Mouse (Mus musculus) layer of hippocampus, adult 2 months (tissue): Measurements from ENCODE around the gene Slc2a13. TPM values are rescaled to one million over a fixed set of nuclear protein-coding genes. Genes with fewer than 3 reads are reported as not detected.
A peak's percentile ranks its signal among the peaks of the same experiment; 100 is the strongest.

Experiments
- DNase-seq, 2 experiments: peaks; one replicate each; pipeline ENCODE4 v3.0.0; 2022; ENCODE audit warnings: low spot score in 2 of 2
- H3K27ac ChIP-seq: fragments of 200-600 bp; 2 replicates; pipeline ENCODE4 v1.8.1; 2022
- H3K4me3 ChIP-seq: fragments of 200-600 bp; 2 replicates; pipeline ENCODE4 v1.8.1; 2022; ENCODE audit warnings: mild to moderate bottlenecking
- CTCF ChIP-seq: fragments of 200-600 bp; conservative IDR thresholded peaks from 2 replicates; pipeline ENCODE4 v1.8.1; 2022; ENCODE audit warnings: antibody characterized with exemption, mild to moderate bottlenecking, moderate library complexity
- total RNA-seq, 2 experiments: library from RNA; stranded (reverse); gene quantifications; 2 replicates each; pipeline ENCODE4 v1.2.3; 2021

Gene Slc2a13
- total RNA-seq, 2 experiments from 2014 or later = 66.8 to 71.7 TPM

DNA sequence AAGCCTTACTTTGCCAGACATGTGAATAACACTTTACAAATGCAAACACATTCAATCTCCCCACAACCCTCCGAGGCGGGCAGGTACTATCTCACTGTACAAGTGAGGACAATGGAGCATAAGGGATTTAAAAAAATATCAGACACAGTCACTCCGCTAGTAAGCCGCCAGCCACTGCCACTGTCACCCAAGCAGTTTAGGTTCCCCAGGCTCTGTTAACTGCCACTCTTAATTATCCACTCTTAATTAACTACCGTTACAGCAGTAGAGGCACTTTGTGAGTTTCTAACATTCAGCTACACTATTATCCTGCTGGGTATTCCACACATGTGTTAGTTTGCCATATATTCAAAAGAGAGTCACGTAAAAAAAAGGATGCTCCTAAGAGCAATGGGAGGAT lies 11.3 kb downstream of the Slc2a13 start:
- H3K4me3 ChIP-seq = no peak overlapping the region
- no peak for TF ChIP-seq CTCF

GRCm38 (mm10) chr15:91555336-91555736 lies 17.7 kb downstream of the Slc2a13 start:
- no peak for TF ChIP-seq CTCF
- DNase-seq = no peak
- no peak overlapping the region for H3K27ac ChIP-seq
- H3K4me3 ChIP-seq = no peak overlapping the region

More for the DNA sequence above, 11.3 kb downstream of the Slc2a13 start:
- DNase-seq = no peak
- H3K27ac ChIP-seq = no peak overlapping the region

DNA sequence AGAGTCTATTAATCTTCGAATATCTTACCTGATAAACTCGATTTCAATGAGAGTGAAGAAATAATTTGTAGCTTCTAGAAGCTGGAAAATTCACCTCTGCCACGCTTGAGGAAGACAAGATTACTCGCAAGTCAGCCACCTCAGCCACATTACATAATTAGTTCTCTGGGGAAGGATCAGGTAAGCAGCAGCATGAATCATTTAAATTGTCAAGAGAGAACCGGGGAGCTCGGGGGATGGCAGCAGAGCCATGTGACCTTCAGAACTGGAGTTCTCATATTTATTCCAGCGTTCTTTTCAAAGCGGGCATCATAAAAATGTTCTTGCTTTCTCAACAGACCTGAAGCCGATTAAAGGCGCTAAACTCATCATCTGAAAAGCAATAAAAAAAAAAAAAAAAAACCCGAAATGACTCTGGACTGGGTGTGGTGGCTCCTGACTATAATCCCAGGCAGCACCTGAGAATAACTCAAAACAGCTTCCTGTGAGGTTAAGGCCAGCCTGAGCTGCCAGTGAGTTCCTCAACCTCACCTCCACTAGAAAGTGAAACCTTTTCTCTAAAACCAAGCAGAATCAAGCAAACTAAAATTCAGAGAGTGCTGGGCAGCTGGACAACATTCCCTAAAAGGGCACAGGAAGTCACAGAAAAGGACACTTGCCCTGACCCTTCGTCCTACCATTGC lies 24.3 kb downstream of the Slc2a13 start:
- DNase-seq = no peak
- H3K4me3 ChIP-seq = no peak overlapping the region

DNA sequence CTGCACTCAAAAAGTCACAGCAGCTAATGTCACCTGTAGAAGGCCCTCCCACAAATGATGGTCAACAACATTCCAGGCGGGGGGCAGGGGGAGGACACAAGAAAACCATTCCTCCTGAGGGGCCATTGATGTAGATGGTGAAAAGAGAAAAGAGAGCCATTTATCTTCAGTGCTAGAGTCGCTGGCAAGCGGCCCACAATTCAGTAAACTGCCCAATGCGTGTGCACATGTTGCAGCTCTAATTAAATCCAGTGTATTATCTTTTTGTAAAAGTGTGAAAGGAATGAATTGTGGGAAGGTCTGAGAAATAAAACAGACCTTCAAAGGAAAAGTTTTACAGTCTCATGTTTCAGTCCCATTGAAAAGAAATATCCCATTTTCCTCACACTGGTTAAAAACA lies 28.5 kb downstream of the Slc2a13 start:
- Histone ChIP-seq H3K4me3 (no peak overlapping the region), H3K27ac (no peak overlapping the region)
- no peak for DNase-seq
- TF ChIP-seq CTCF = no peak

More for the DNA sequence above, 24.3 kb downstream of the Slc2a13 start:
- no peak overlapping the region for H3K27ac ChIP-seq
- TF ChIP-seq CTCF = no peak

- no peak for DNase-seq
- Histone ChIP-seq H3K4me3 (no peak overlapping the region), H3K27ac (no peak overlapping the region)
- no peak for TF ChIP-seq CTCF
Measured at GRCm38 (mm10) chr15:91538439-91538838, 34.6 kb downstream of the Slc2a13 start.

GRCm38 (mm10) chr15:91526876-91527275 lies 46.2 kb downstream of the Slc2a13 start:
- no peak for DNase-seq
- no peak for TF ChIP-seq CTCF
- H3K4me3 ChIP-seq = no peak overlapping the region
- H3K27ac ChIP-seq = no peak overlapping the region

GRCm38 (mm10) chr15:91526166-91526565 lies 46.9 kb downstream of the Slc2a13 start:
- no peak overlapping the region for H3K4me3 ChIP-seq
- TF ChIP-seq CTCF = no peak
- DNase-seq = no peak
- no peak overlapping the region for H3K27ac ChIP-seq

GRCm38 (mm10) chr15:91524451-91524850 lies 48.6 kb downstream of the Slc2a13 start:
- DNase-seq = no peak
- no peak overlapping the region for H3K4me3 ChIP-seq
- TF ChIP-seq CTCF = no peak
- no peak overlapping the region for H3K27ac ChIP-seq

DNA sequence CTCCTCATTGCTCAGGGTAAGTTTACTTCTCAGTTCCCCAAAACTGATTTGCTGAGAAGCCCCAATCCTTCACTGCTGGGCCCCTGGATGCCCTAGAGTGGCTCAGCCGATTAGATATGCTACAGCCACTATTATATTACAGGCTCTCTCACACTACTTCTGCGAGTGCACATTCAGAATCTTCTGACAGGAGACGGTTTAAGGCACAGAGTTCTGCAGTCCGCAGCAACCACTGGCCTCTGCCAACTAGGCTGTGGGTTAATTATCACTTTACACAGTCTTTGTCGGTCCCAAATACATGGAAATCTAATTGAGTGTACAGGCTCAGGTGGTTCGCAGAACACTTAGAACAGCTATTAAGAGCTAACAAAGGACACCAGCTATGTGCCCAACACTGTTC lies 69.8 kb downstream of the Slc2a13 start:
- Histone ChIP-seq H3K27ac (no peak overlapping the region), H3K4me3 (no peak overlapping the region)
- no peak for DNase-seq
- TF ChIP-seq CTCF = no peak

GRCm38 (mm10) chr15:91502661-91503060 lies 70.4 kb downstream of the Slc2a13 start:
- no peak for TF ChIP-seq CTCF
- no peak overlapping the region; the same call in 1 of the 2 replicates for H3K27ac ChIP-seq

DNA sequence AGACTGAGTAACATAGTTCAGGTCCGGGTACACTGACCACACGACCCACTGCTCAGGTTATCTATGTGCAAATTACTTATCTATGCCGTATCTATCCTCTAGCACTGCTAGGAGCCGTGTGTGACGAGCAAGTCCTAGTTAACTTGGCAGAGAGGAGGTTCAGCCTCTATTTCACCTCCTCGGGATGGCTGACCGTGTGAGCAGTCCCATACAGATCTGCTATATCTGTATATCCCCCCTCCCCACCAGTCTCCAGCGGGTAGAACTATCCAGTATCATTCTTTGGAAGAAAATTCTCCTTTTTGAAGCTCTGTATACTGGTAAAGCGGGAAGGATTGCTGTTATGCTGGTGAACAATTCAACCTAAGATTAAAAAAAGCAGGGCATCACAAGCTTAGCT lies 70.8 kb downstream of the Slc2a13 start:
- Histone ChIP-seq H3K4me3 (no peak overlapping the region), H3K27ac (no peak overlapping the region; the same call in 1 of the 2 replicates)
- no peak for TF ChIP-seq CTCF
- DNase-seq = no peak

More at GRCm38 (mm10) chr15:91502661-91503060, 70.4 kb downstream of the Slc2a13 start:
- peak; percentile 19 to 26 for DNase-seq
- no peak overlapping the region for H3K4me3 ChIP-seq

DNA sequence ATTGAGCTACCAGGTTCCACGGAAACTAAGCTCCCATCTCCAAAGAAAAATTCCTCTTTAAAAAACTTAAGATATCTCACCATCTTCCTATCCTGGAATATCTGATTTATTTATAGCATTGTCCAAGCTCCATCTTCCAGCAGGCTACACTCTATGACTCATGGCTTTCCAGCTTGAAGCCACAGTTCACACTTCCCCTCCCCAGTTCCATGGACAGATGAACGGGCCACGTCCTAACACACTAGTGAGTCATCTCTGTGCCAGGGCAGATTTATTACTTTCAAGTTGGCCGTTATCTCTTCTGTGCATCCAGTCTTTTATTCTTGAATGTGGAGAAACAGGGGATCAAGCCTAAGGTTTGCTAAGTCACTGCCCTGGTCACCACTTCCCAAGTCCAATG lies 78.0 kb downstream of the Slc2a13 start:
- TF ChIP-seq CTCF = no peak
- DNase-seq = no peak

DNA sequence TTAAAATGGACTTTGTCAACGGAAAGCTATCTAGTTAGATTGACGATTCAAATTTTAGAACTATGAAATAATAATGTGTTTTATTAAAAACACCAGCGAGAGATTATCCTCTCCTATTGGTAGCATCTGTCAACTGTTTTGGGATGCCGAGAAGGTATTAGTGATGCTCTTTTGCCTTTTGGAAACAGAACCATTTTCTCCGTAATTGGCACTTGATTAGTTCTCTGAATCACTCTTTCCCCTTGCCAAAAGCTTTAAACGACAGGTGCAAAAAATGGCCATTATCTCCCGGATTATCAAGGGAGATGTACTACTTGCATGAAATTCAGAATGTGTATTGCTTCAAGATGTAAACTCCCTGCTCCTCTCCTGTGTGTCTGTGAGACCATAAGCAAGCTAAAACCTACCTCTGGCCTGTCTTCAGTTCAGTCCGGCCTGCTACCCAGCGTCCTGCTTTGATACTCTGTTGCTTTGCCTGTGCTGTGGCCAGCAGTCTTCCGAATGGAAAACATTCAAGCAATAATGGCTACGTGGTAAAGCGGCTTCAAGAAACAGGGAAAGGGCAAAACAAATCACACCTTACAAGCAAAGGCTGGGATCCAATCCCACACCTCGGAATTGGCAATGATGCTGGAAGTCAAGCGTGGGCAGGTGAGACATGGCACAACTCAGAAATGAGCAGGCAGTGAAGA lies 93.0 kb downstream of the Slc2a13 start:
- Histone ChIP-seq H3K27ac (no peak overlapping the region), H3K4me3 (no peak overlapping the region)
- TF ChIP-seq CTCF = no peak
- DNase-seq = no peak

More for the DNA sequence above, 78.0 kb downstream of the Slc2a13 start:
- no peak overlapping the region for H3K4me3 ChIP-seq
- H3K27ac ChIP-seq = no peak overlapping the region

DNA sequence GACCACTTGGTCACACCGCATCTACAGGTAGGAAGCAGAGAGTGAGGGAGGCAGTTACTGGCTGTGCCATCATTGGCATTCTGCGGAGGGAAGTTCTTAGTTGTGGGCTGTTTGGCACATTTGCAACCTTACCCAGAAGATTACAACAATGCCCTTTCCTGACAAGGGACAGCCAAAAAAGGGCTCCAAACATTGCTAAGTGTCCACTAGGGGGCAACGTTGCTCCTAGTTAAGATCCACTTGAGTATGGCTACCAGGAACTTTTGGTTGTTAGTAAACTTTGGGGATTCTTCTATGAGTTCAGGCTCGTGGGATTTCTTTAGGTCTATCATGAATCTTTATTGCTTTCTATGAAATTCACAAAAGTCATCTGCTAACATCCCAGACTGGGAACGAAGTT lies 95.3 kb downstream of the Slc2a13 start:
- TF ChIP-seq CTCF = peak; percentile 80
- Histone ChIP-seq H3K27ac (no peak overlapping the region), H3K4me3 (no peak overlapping the region)
- peak; percentile 14 to 41 for DNase-seq
